ENCODE assay signal across 19 mouse cellular contexts in the genomic region with DNA sequence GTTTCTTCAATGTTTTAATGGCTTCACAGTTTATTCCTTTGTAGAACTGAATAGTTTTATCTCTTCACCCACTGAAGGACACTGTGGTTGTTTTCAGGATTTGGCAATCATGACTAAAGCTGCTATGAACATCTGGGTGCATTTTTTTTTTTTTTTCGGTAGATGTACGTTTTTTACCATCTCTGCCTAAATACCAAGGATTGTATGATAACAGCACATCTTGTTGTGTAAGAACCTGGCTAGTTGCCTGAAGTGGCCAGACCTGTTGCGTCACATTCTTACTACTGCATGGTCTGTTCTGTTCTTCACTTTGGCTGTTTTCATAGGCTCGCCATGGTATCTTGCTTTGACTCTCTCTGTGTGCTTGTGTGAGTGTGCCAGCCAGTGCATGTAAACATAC. TPM values are rescaled to one million over a fixed set of nuclear protein-coding genes. Genes with fewer than 3 reads are reported as not detected.
A peak's percentile ranks its signal among the peaks of the same experiment; 100 is the strongest.
DNase-seq lines count a peak whose midpoint lies in the region; ATAC-seq and TF ChIP-seq lines count a peak whose summit lies in the region.
"Had no signal": no experiment of that assay in that cellular context is flagged by ENCODE, and none has a peak within 500 bp of the region (broad histone marks: within the 10 kb centered on the region; RNA-seq: fewer than 3 reads in every experiment).

No protein-coding gene starts in this region.

- no peak overlapping the region for H3K4me2 ChIP-seq in stomach, embryonic 15.5 days
- H3K4me2 ChIP-seq in stomach, postnatal 0 days (replicated peaks; ENCODE audit: low read depth): no peak overlapping the region
- H3K4me2 ChIP-seq in lung, embryonic 14.5 days: no peak overlapping the region
- H3K4me2 ChIP-seq in myocyte (ENCODE audit: low read depth): no peak overlapping the region
- H3K4me2 ChIP-seq: embryonic facial prominence, embryonic 12.5 days; forebrain, embryonic 13.5 days; heart, embryonic 15.5 days; hindbrain, embryonic 15.5 days; neural tube, embryonic 12.5 days had no signal

- H3K36me3 ChIP-seq in stomach, embryonic 15.5 days: no peaks in the 10 kb centered on the region
- H3K36me3 ChIP-seq in stomach, postnatal 0 days (ENCODE audit: control insufficient read depth, insufficient read depth, low read length): no peaks in the 10 kb centered on the region
- no peaks in the 10 kb centered on the region for H3K36me3 ChIP-seq in lung, embryonic 14.5 days (ENCODE audit: insufficient read depth)
- no peaks in the 10 kb centered on the region for H3K36me3 ChIP-seq in myocyte (ENCODE audit: control insufficient read depth, insufficient read depth)
- H3K36me3 ChIP-seq: heart, embryonic 15.5 days; hindbrain, embryonic 15.5 days; neural tube, embryonic 12.5 days had no signal

- TF ChIP-seq POLR2A in myocyte (IDR thresholded peaks at IDR 0.05; ENCODE audit: insufficient read length, low read depth): no peak

- no peak for DNase-seq in stomach, postnatal 0 days (ENCODE audit: low spot score)
- peak; percentile 67 for DNase-seq in adrenal gland, adult 8-10 months
- DNase-seq in lung, embryonic 14.5 days: peak; percentile 65
- no peak for DNase-seq in spleen, adult 12 weeks (ENCODE audit: low spot score)
- DNase-seq: cerebellum, adult 9-10 months; gastrocnemius, postnatal 10 days; midbrain, embryonic 14.5 days; retina, postnatal 1 day; thymus, postnatal 14 days had no signal

- H3K9ac ChIP-seq in stomach, embryonic 15.5 days: no peak overlapping the region
- no peak overlapping the region for H3K9ac ChIP-seq in stomach, postnatal 0 days (ENCODE audit: low read length)
- no peak overlapping the region for H3K9ac ChIP-seq in lung, embryonic 14.5 days
- H3K9ac ChIP-seq: embryonic facial prominence, embryonic 12.5 days; forebrain, embryonic 13.5 days; heart, embryonic 15.5 days; hindbrain, embryonic 15.5 days; liver, embryonic 14.5 days; neural tube, embryonic 12.5 days had no signal

- WGBS in stomach, embryonic 15.5 days: 76% methylated on average over 4 of the region's 4 CpGs
- 51% methylated on average over 4 of the region's 4 CpGs for WGBS in stomach, postnatal 0 days
- 63% methylated on average over 4 of the region's 4 CpGs for WGBS in lung, embryonic 14.5 days

- no peak for TF ChIP-seq EP300 in stomach, postnatal 0 days (optimal IDR thresholded peaks at IDR 0.05)

- 0 out of 2 replicates have a peak, but pooled peaks have one; percentile 31 for ATAC-seq in stomach, embryonic 15.5 days (ENCODE audit: insufficient read depth, low FRiP score, low read depth)
- ATAC-seq in stomach, postnatal 0 days (ENCODE audit: low FRiP score, low TSS enrichment): no peak
- 0 out of 2 replicates have a peak, but pooled peaks have one; percentile 35 for ATAC-seq in lung, embryonic 14.5 days (ENCODE audit: insufficient read depth)
- no peak for ATAC-seq in erythroid progenitor cell, adult 5-6 weeks (replicated peaks; ENCODE audit: low FRiP score, poor library complexity, severe bottlenecking)
- no peak for ATAC-seq in frontal cortex, adult (ENCODE audit: low TSS enrichment)
- ATAC-seq: forebrain, embryonic 13.5 days had no signal

- peaks cover 5% of the 10 kb centered on the region; the same call in 1 of the 2 replicates for H3K4me1 ChIP-seq in stomach, embryonic 15.5 days
- H3K4me1 ChIP-seq in stomach, postnatal 0 days (replicated peaks; ENCODE audit: control insufficient read depth, insufficient read depth): no peaks in the 10 kb centered on the region
- no peaks in the 10 kb centered on the region; the same call in 1 of the 2 replicates for H3K4me1 ChIP-seq in lung, embryonic 14.5 days (ENCODE audit: insufficient read depth)
- H3K4me1 ChIP-seq: forebrain, embryonic 13.5 days; hindbrain, embryonic 15.5 days; neural tube, embryonic 12.5 days had no signal

- no peak overlapping the region for H3ac ChIP-seq in myocyte (ENCODE audit: control insufficient read depth, insufficient read length)

- no peaks in the 10 kb centered on the region for H3K79me2 ChIP-seq in myocyte (ENCODE audit: control insufficient read depth, insufficient read depth)

- H3K4me3 ChIP-seq in stomach, embryonic 15.5 days (replicated peaks): no peak overlapping the region
- no peak overlapping the region for H3K4me3 ChIP-seq in stomach, postnatal 0 days (ENCODE audit: low read depth, low read length)
- no peak overlapping the region for H3K4me3 ChIP-seq in lung, embryonic 14.5 days (ENCODE audit: low read depth, low read length)
- no peak overlapping the region for H3K4me3 ChIP-seq in myocyte
- H3K4me3 ChIP-seq: embryonic facial prominence, embryonic 12.5 days; forebrain, embryonic 13.5 days; heart, embryonic 15.5 days; hindbrain, embryonic 15.5 days; neural tube, embryonic 12.5 days had no signal

- no peak for TF ChIP-seq CTCF in stomach, postnatal 0 days (IDR thresholded peaks at IDR 0.05; ENCODE audit: low read depth)
- TF ChIP-seq CTCF in lung, embryonic 14.5 days (IDR thresholded peaks at IDR 0.05; ENCODE audit: low read depth): no peak

- no peak overlapping the region for H3K27ac ChIP-seq in stomach, embryonic 15.5 days
- H3K27ac ChIP-seq in stomach, postnatal 0 days (replicated peaks): no peak overlapping the region
- H3K27ac ChIP-seq in lung, embryonic 14.5 days (ENCODE audit: low read depth): no peak overlapping the region
- H3K27ac ChIP-seq: embryonic facial prominence, embryonic 12.5 days; forebrain, embryonic 13.5 days; heart, embryonic 15.5 days; hindbrain, embryonic 15.5 days; liver, embryonic 14.5 days; neural tube, embryonic 12.5 days had no signal

- H3K27me3 ChIP-seq in stomach, embryonic 15.5 days (replicated peaks): no peaks in the 10 kb centered on the region
- H3K27me3 ChIP-seq in stomach, postnatal 0 days (ENCODE audit: control insufficient read depth, insufficient read depth, low read length): no peaks in the 10 kb centered on the region
- no peaks in the 10 kb centered on the region for H3K27me3 ChIP-seq in lung, embryonic 14.5 days (ENCODE audit: insufficient read depth, low read length)
- no peaks in the 10 kb centered on the region for H3K27me3 ChIP-seq in myocyte (ENCODE audit: control insufficient read depth, insufficient read depth, insufficient read length)
- H3K27me3 ChIP-seq: embryonic facial prominence, embryonic 12.5 days; forebrain, embryonic 13.5 days; heart, embryonic 15.5 days; hindbrain, embryonic 15.5 days; neural tube, embryonic 12.5 days had no signal

- H3K9me3 ChIP-seq in stomach, embryonic 15.5 days: no peaks in the 10 kb centered on the region
- H3K9me3 ChIP-seq in stomach, postnatal 0 days (ENCODE audit: control insufficient read depth, low read length): no peaks in the 10 kb centered on the region
- no peaks in the 10 kb centered on the region for H3K9me3 ChIP-seq in lung, embryonic 14.5 days (ENCODE audit: low read depth, low read length)
- H3K9me3 ChIP-seq: embryonic facial prominence, embryonic 12.5 days; forebrain, embryonic 13.5 days; heart, embryonic 15.5 days; hindbrain, embryonic 15.5 days; neural tube, embryonic 12.5 days had no signal

TF ChIP-seq in myocyte, 11 proteins besides CTCF, POLR2A, EP300 and RAD21:
- TF ChIP-seq USF1 (IDR thresholded peaks at IDR 0.05; ENCODE audit: low read depth): no peak
- TF ChIP-seq CEBPB (IDR thresholded peaks at IDR 0.05; ENCODE audit: insufficient read depth, poor library complexity, severe bottlenecking): peak; percentile 69
- no peak for TF ChIP-seq MAX (IDR thresholded peaks at IDR 0.05; ENCODE audit: low read depth)
- TF ChIP-seq SRF (IDR thresholded peaks at IDR 0.05; ENCODE audit: control insufficient read depth, insufficient read length, low read depth): no peak

RNA-seq across cellular contexts. Expression of a gene that starts 10.4 kb away (rescaled TPM):
- polyA plus RNA-seq in stomach, embryonic 15.5 days (2015; fragmentation: Nextera tagmentation; extraction: Ambion mirVana): 38.3 and 42.1 TPM in 2 replicates
- polyA plus RNA-seq in stomach, postnatal 0 days (2015; fragmentation: Nextera tagmentation; extraction: Ambion mirVana): 12.6 and 18.2 TPM in 2 replicates
- total RNA-seq in adrenal gland, adult 8-10 months (2022): 10 to 100 TPM; 32.0 to 75.4 (median 44.4) TPM
- 36.5 and 41.1 TPM in 2 replicates for polyA plus RNA-seq in lung, embryonic 14.5 days (2014; fragmentation: Nextera tagmentation; extraction: Ambion mirVana)
- polyA plus RNA-seq in myocyte (2012; fragmentation: generic; extraction: Trizol): 5.5 TPM
- 56.2 and 72.1 TPM in 2 replicates for total RNA-seq in erythroid progenitor cell, adult 5-6 weeks (2015; ENCODE audit: low replicate concordance)
- 54.9 and 101 TPM in 2 replicates for total RNA-seq in erythroid progenitor cell, adult 5-6 weeks (2017; ENCODE audit: low replicate concordance)

Comparison
In these comparisons a context has a peak if more than half of its experiments do, and no peak if none do; other contexts are left out.
1. ATAC-seq: peak in stomach, embryonic 15.5 days (single experiment) and lung, embryonic 14.5 days (single experiment); none in stomach, postnatal 0 days (single experiment), erythroid progenitor cell, adult 5-6 weeks (single experiment) and frontal cortex, adult (single experiment).
2. DNase-seq: peak in adrenal gland, adult 8-10 months (single experiment) and lung, embryonic 14.5 days (single experiment); none in stomach, postnatal 0 days (single experiment) and spleen, adult 12 weeks (single experiment).